Mouse (Mus musculus): ENCODE measurements around the gene Rims4.

Gene Rims4

GRCm38 (mm10) chr2:163918317-163919258 is at the start of gene Rims4:
Rims4 (minus strand) TSS chr2:163918683.
- DNase-seq (ENCODE audit: low read depth, low spot score) = no peak

- no peak for DNase-seq (ENCODE audit: low read depth, low spot score)
These were observed 47.2 kb upstream of the Rims4 start for GRCm38 (mm10) chr2:163965706-163966105.

- DNase-seq (ENCODE audit: low read depth, low spot score) = no peak
These were observed 46.4 kb upstream of the Rims4 start for GRCm38 (mm10) chr2:163964606-163965560.

GRCm38 (mm10) chr2:163953622-163954310 is 35.3 kb upstream of the Rims4 start:
- DNase-seq (ENCODE audit: low read depth, low spot score) = no peak

- peak; percentile 80 for DNase-seq (ENCODE audit: low read depth, low spot score)
These were observed 33.3 kb upstream of the Rims4 start for GRCm38 (mm10) chr2:163951770-163952169.

GRCm38 (mm10) chr2:163947976-163948375 is 29.5 kb upstream of the Rims4 start:
- DNase-seq (ENCODE audit: low read depth, low spot score) = no peak

- DNase-seq (ENCODE audit: low read depth, low spot score) = no peak
These were observed 27.7 kb upstream of the Rims4 start for GRCm38 (mm10) chr2:163946221-163946620.

- no peak for DNase-seq (ENCODE audit: low read depth, low spot score)
These were observed 26.0 kb upstream of the Rims4 start for GRCm38 (mm10) chr2:163944511-163944910.

GRCm38 (mm10) chr2:163943056-163943455 is 24.6 kb upstream of the Rims4 start:
- no peak for DNase-seq (ENCODE audit: low read depth, low spot score)

GRCm38 (mm10) chr2:163939522-163939921 is 21.0 kb upstream of the Rims4 start:
- peak; percentile 31 for DNase-seq (ENCODE audit: low read depth, low spot score)

GRCm38 (mm10) chr2:163932151-163932550 is 13.7 kb upstream of the Rims4 start:
- DNase-seq (ENCODE audit: low read depth, low spot score) = no peak

GRCm38 (mm10) chr2:163928464-163929200 is 10.1 kb upstream of the Rims4 start:
- DNase-seq (ENCODE audit: low read depth, low spot score) = no peak

- DNase-seq (ENCODE audit: low read depth, low spot score) = no peak
These were observed 6.6 kb upstream of the Rims4 start for GRCm38 (mm10) chr2:163925044-163925443.

- DNase-seq (ENCODE audit: low read depth, low spot score) = no peak
These were observed 6.0 kb upstream of the Rims4 start for GRCm38 (mm10) chr2:163924531-163924930.

- no peak for DNase-seq (ENCODE audit: low read depth, low spot score)
These were observed 4.6 kb upstream of the Rims4 start for GRCm38 (mm10) chr2:163923113-163923512.

GRCm38 (mm10) chr2:163919581-163919980 is 1.1 kb upstream of the Rims4 start:
- no peak for DNase-seq (ENCODE audit: low read depth, low spot score)

GRCm38 (mm10) chr2:163916703-163917102 is 1.8 kb downstream of the Rims4 start:
- DNase-seq (ENCODE audit: low read depth, low spot score) = no peak

- no peak for DNase-seq (ENCODE audit: low read depth, low spot score)
These were observed 3.1 kb downstream of the Rims4 start for GRCm38 (mm10) chr2:163915294-163915791.

GRCm38 (mm10) chr2:163914107-163914506 is 4.4 kb downstream of the Rims4 start:
- DNase-seq (ENCODE audit: low read depth, low spot score) = no peak

GRCm38 (mm10) chr2:163913704-163914103 is 4.8 kb downstream of the Rims4 start:
- DNase-seq (ENCODE audit: low read depth, low spot score) = no peak

Measured in 3T3-L1 (cell line).